Mouse (Mus musculus): ENCODE data around the gene Itgb5.

Itgb5 gene

GRCm38 (mm10) chr16:33879556-33879955, 50.1 kb downstream of the Itgb5 start:
- DNase-seq, result no peak

- DNase-seq, result no peak
Observed at GRCm38 (mm10) chr16:33880765-33881164, 51.3 kb downstream of the Itgb5 start.

- no peak for DNase-seq
Observed at GRCm38 (mm10) chr16:33882540-33882939, 53.1 kb downstream of the Itgb5 start.

GRCm38 (mm10) chr16:33883046-33883975, 53.8 kb downstream of the Itgb5 start:
- DNase-seq, result no peak

GRCm38 (mm10) chr16:33884201-33884600, 54.7 kb downstream of the Itgb5 start:
- DNase-seq, result no peak

GRCm38 (mm10) chr16:33885021-33885471, 55.6 kb downstream of the Itgb5 start:
- DNase-seq, result peak; percentile 26

- no peak for DNase-seq
Observed at GRCm38 (mm10) chr16:33885671-33886328, 56.3 kb downstream of the Itgb5 start.

GRCm38 (mm10) chr16:33886665-33887064, 57.2 kb downstream of the Itgb5 start:
- no peak for DNase-seq

- DNase-seq, result no peak
Observed at GRCm38 (mm10) chr16:33887981-33888380, 58.5 kb downstream of the Itgb5 start.

GRCm38 (mm10) chr16:33889000-33889607, 59.6 kb downstream of the Itgb5 start:
- no peak for DNase-seq

GRCm38 (mm10) chr16:33891099-33891498, 61.6 kb downstream of the Itgb5 start:
- peak; percentile 6 for DNase-seq

GRCm38 (mm10) chr16:33891561-33892281, 62.3 kb downstream of the Itgb5 start:
- peak; percentile 7 for DNase-seq

GRCm38 (mm10) chr16:33892539-33892938, 63.1 kb downstream of the Itgb5 start:
- DNase-seq, result no peak

GRCm38 (mm10) chr16:33893796-33894195, 64.3 kb downstream of the Itgb5 start:
- DNase-seq, result no peak

- no peak for DNase-seq
Observed at GRCm38 (mm10) chr16:33894449-33894848, 65.0 kb downstream of the Itgb5 start.

GRCm38 (mm10) chr16:33895690-33896089, 66.2 kb downstream of the Itgb5 start:
- DNase-seq, result no peak

- no peak for DNase-seq
Observed at GRCm38 (mm10) chr16:33896801-33897200, 67.3 kb downstream of the Itgb5 start.

- DNase-seq, result peak; percentile 6
Observed at GRCm38 (mm10) chr16:33903664-33904441, 74.4 kb downstream of the Itgb5 start.

- no peak for DNase-seq
Observed at GRCm38 (mm10) chr16:33904553-33904952, 75.1 kb downstream of the Itgb5 start.

GRCm38 (mm10) chr16:33908239-33908638, 78.8 kb downstream of the Itgb5 start:
- no peak for DNase-seq

- DNase-seq, result no peak
Observed at GRCm38 (mm10) chr16:33914997-33915396, 85.5 kb downstream of the Itgb5 start.
